Mouse (Mus musculus) activated CD4-positive, CD25-positive, alpha-beta regulatory T cell, adult 4 months (primary cell): ENCODE measurements around the gene Pisd. TPM values are rescaled to one million over a fixed set of nuclear protein-coding genes. Genes with fewer than 3 reads are reported as not detected.
"Not testable (repeated sequence)": the region's sequence is repeated elsewhere in the genome, so short reads cannot be mapped to it uniquely, and the experiment has no call there.

Experiments
- ATAC-seq: one replicate; pipeline ENCODE4 v1.8.0; 2017
- polyA plus RNA-seq, 2 experiments: library from polyadenylated mRNA; unstranded; fragments of 100-300 nt; shearing (Covaris generic); gene quantifications; one replicate each; pipeline ENCODE4 v1.2.1; 2017

Gene Pisd
- polyA plus RNA-seq = 10 to 100 TPM; 61.6 to 72.1 TPM

GRCm38 (mm10) chr5:32785313-32785915 lies at the start of gene Pisd:
TSS of gene Pisd (minus strand) at chr5:32785646.
- peak; percentile 97 for ATAC-seq

- no peak for ATAC-seq
These were observed 49.1 kb upstream of the Pisd start for GRCm38 (mm10) chr5:32834497-32834896.

GRCm38 (mm10) chr5:32830054-32830453 lies 44.6 kb upstream of the Pisd start:
- ATAC-seq = no peak

GRCm38 (mm10) chr5:32828766-32829165 lies 43.3 kb upstream of the Pisd start:
- not testable (repeated sequence) for ATAC-seq

GRCm38 (mm10) chr5:32827009-32827408 lies 41.6 kb upstream of the Pisd start, which contains the start of gene Gm20671:
TSS of gene Gm20671 (minus strand) at chr5:32827109.
- ATAC-seq = no peak

GRCm38 (mm10) chr5:32820471-32820870 lies 35.0 kb upstream of the Pisd start:
- ATAC-seq = no peak

- no peak for ATAC-seq
These were observed 29.9 kb upstream of the Pisd start for GRCm38 (mm10) chr5:32815396-32815795.

- ATAC-seq = not testable (repeated sequence)
These were observed 1.0 kb upstream of the Pisd start for GRCm38 (mm10) chr5:32786454-32786853.

- no peak for ATAC-seq
These were observed 720 bp downstream of the Pisd start for GRCm38 (mm10) chr5:32784726-32785125.

GRCm38 (mm10) chr5:32781596-32781995 lies 3.9 kb downstream of the Pisd start:
- ATAC-seq = no peak

- no peak for ATAC-seq
These were observed 7.3 kb downstream of the Pisd start for GRCm38 (mm10) chr5:32778168-32778567.

GRCm38 (mm10) chr5:32772361-32772760 lies 13.1 kb downstream of the Pisd start:
- ATAC-seq = no peak

- peak; percentile 77 for ATAC-seq
These were observed 17.6 kb downstream of the Pisd start for GRCm38 (mm10) chr5:32767636-32768373.

GRCm38 (mm10) chr5:32767004-32767403 lies 18.4 kb downstream of the Pisd start:
- ATAC-seq = peak; percentile 30

- no peak for ATAC-seq
These were observed 23.8 kb downstream of the Pisd start for GRCm38 (mm10) chr5:32761566-32762140.

GRCm38 (mm10) chr5:32760787-32761186 lies 24.7 kb downstream of the Pisd start:
- no peak for ATAC-seq

GRCm38 (mm10) chr5:32760352-32760751 lies 25.1 kb downstream of the Pisd start:
- not testable (repeated sequence) for ATAC-seq

GRCm38 (mm10) chr5:32759662-32760061 lies 25.8 kb downstream of the Pisd start:
- ATAC-seq = peak; percentile 77

- no peak for ATAC-seq
These were observed 29.3 kb downstream of the Pisd start for GRCm38 (mm10) chr5:32756141-32756540.

GRCm38 (mm10) chr5:32751736-32752135 lies 33.7 kb downstream of the Pisd start:
- ATAC-seq = no peak

GRCm38 (mm10) chr5:32748936-32749335 lies 36.5 kb downstream of the Pisd start:
- ATAC-seq = no peak

GRCm38 (mm10) chr5:32747650-32748375 lies 37.6 kb downstream of the Pisd start:
- peak; percentile 68 for ATAC-seq
